Mouse (Mus musculus): ENCODE data around the gene Cygb.
"Not testable (repeated sequence)": the region's sequence is repeated elsewhere in the genome, so short reads cannot be mapped to it uniquely, and the experiment has no call there.

The Cygb gene

GRCm38 (mm10) chr11:116654255-116654821, at the start of gene Cygb:
Cygb (minus strand) TSS chr11:116654313.
- peak; percentile 32 for DNase-seq

GRCm38 (mm10) chr11:116701377-116701841, 47.3 kb upstream of the Cygb start:
- DNase-seq: no peak

- no peak for DNase-seq
These were observed 43.4 kb upstream of the Cygb start for GRCm38 (mm10) chr11:116697521-116697920.

- no peak for DNase-seq
These were observed 42.3 kb upstream of the Cygb start for GRCm38 (mm10) chr11:116696426-116696825.

GRCm38 (mm10) chr11:116695194-116695880, 41.2 kb upstream of the Cygb start:
- DNase-seq: no peak

GRCm38 (mm10) chr11:116694250-116695193, 40.4 kb upstream of the Cygb start:
- DNase-seq: no peak

- DNase-seq: no peak
These were observed 39.8 kb upstream of the Cygb start for GRCm38 (mm10) chr11:116693899-116694249.

- no peak for DNase-seq
These were observed 36.8 kb upstream of the Cygb start for GRCm38 (mm10) chr11:116690701-116691575.

GRCm38 (mm10) chr11:116689622-116690021, 35.5 kb upstream of the Cygb start:
- no peak for DNase-seq

- DNase-seq: no peak
These were observed 33.8 kb upstream of the Cygb start for GRCm38 (mm10) chr11:116687897-116688296.

- DNase-seq: no peak
These were observed 31.6 kb upstream of the Cygb start for GRCm38 (mm10) chr11:116685729-116686128.

- no peak for DNase-seq
These were observed 29.7 kb upstream of the Cygb start for GRCm38 (mm10) chr11:116683777-116684176.

GRCm38 (mm10) chr11:116682501-116683144, 28.5 kb upstream of the Cygb start:
- no peak for DNase-seq

- no peak for DNase-seq
These were observed 27.0 kb upstream of the Cygb start for GRCm38 (mm10) chr11:116681147-116681546.

- no peak for DNase-seq
These were observed 26.4 kb upstream of the Cygb start for GRCm38 (mm10) chr11:116680321-116681091.

- DNase-seq: no peak
These were observed 25.0 kb upstream of the Cygb start for GRCm38 (mm10) chr11:116679148-116679547.

- no peak for DNase-seq
These were observed 23.8 kb upstream of the Cygb start for GRCm38 (mm10) chr11:116677711-116678441.

- no peak for DNase-seq
These were observed 22.3 kb upstream of the Cygb start for GRCm38 (mm10) chr11:116676175-116676976.

GRCm38 (mm10) chr11:116675429-116675828, 21.3 kb upstream of the Cygb start:
- DNase-seq: not testable (repeated sequence)
